Mouse (Mus musculus) limb, embryonic 14.5 days (tissue): Measurements from ENCODE around the gene Doc2b. TPM values are rescaled to one million over a fixed set of nuclear protein-coding genes. Genes with fewer than 3 reads are reported as not detected.

Experiments used
- ATAC-seq: fragments of 200-750 bp; cut with Nextera tagmentation; 2 replicates; pipeline ENCODE4 v1.8.0; 2017; ENCODE audit warnings: low read depth, moderate number of reproducible peaks, moderate TSS enrichment; ENCODE audit not compliant: low FRiP score
- DNase-seq: peaks from one replicate; pipeline ENCODE4 v3.0.0-alpha.2; 2015; ENCODE audit warnings: low spot score
- H3K27ac ChIP-seq: fragments of 300-500 bp; sonication (generic); replicated peaks from 2 replicates; pipeline ENCODE4 v1.5.1; 2014; ENCODE audit warnings: low read depth, mild to moderate bottlenecking, low read length, moderate library complexity, mixed read lengths
- H3K27me3 ChIP-seq: fragments of 300-500 bp; sonication (generic); 2 replicates; pipeline ENCODE4 v1.6.1; 2014; ENCODE audit warnings: low read length, mixed read lengths; ENCODE audit not compliant: control insufficient read depth, insufficient read depth
- H3K36me3 ChIP-seq: fragments of 300-500 bp; sonication (generic); 2 replicates; pipeline ENCODE4 v1.6.1; 2014; ENCODE audit warnings: mild to moderate bottlenecking, low read length, moderate library complexity, mixed read lengths; ENCODE audit not compliant: control insufficient read depth, insufficient read depth
- H3K4me1 ChIP-seq: fragments of 300-500 bp; sonication (generic); 2 replicates; pipeline ENCODE4 v1.6.1; 2014; ENCODE audit warnings: antibody characterized with exemption, low read length, mixed read lengths; ENCODE audit not compliant: control insufficient read depth, insufficient read depth
- H3K4me2 ChIP-seq: fragments of 300-500 bp; sonication (generic); replicated peaks from 2 replicates; pipeline ENCODE4 v1.6.1; 2014; ENCODE audit warnings: low read depth, mild to moderate bottlenecking, low read length, moderate library complexity; ENCODE audit not compliant: severe bottlenecking
- H3K4me3 ChIP-seq: fragments of 300-500 bp; sonication (generic); replicated peaks from 2 replicates; pipeline ENCODE4 v1.5.1; 2014; ENCODE audit warnings: low read length
- H3K9ac ChIP-seq: fragments of 300-500 bp; sonication (generic); 2 replicates; pipeline ENCODE4 v1.6.1; 2014; ENCODE audit warnings: mild to moderate bottlenecking, low read depth, low read length, moderate library complexity; ENCODE audit not compliant: severe bottlenecking
- H3K9me3 ChIP-seq: fragments of 300-500 bp; sonication (generic); 2 replicates; pipeline ENCODE4 v1.6.1; 2016; ENCODE audit warnings: low read length; ENCODE audit not compliant: control insufficient read depth
- POLR2A ChIP-seq: fragments of 200-500 bp; IDR thresholded peaks from 2 replicates; pipeline ENCODE4 v1.8.0; 2012; ENCODE audit warnings: inconsistent platforms, mild to moderate bottlenecking, moderate library complexity, borderline replicate concordance; ENCODE audit not compliant: insufficient read depth, insufficient read length; ENCODE audit errors: extremely low read depth
- WGBS: fragments of 180-500 bp; shearing (Covaris S2); extraction: QIAGEN DNeasy Blood & Tissue Kit; methylation state at CpG from one replicate; pipeline ENCODE4 v1.1.7; 2014; 5-methylcytosine and 5-hydroxymethylcytosine counted together
- polyA plus RNA-seq, 2 experiments: library from polyadenylated mRNA; depleted of rRNA in 1 of 2; stranded (reverse) in 1 of 2; unstranded in 1 of 2; fragments of >200 nt; fragmentation: Nextera tagmentation in 1 of 2; extraction: Ambion mirVana in 1 of 2; gene quantifications; 2 replicates each; pipeline versions ENCODE4 v1.2.1 to v1.2.3; 2012 to 2014

Gene Doc2b
- polyA plus RNA-seq, 2 experiments = 1.6 to 3.9 TPM

DNA sequence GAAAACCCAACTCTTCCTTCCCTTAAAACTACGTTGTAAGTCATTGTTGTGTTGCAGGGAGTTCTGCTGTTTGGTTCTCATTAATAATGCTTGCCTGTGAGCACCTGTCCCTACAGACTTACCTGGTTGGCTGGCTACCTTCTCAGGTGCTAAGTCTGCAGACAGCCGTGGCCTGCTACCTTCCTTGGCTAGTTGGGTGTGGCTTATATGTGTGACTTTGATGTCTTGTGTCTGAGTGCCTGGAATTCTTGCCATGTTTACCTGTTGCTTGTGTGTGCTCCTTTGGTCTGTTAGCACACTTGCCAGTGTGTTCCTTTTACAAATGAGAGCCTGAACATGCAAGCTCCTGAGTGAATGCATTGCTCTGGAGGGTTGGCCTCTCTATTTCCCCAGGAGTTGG is 33.1 kb downstream of the Doc2b start:
- 72% methylated on average over 2 of the region's 2 CpGs for WGBS
- Histone ChIP-seq H3K36me3 (peaks cover 94% of the 10 kb centered on the region), H3K4me3 (no peak overlapping the region), H3K9me3 (no peaks in the 10 kb centered on the region), H3K27me3 (no peaks in the 10 kb centered on the region), H3K27ac (no peak overlapping the region), H3K9ac (no peak overlapping the region), H3K4me1 (no peaks in the 10 kb centered on the region), H3K4me2 (no peak overlapping the region)
- ATAC-seq = no peak
- no peak for DNase-seq
- no peak for TF ChIP-seq POLR2A

DNA sequence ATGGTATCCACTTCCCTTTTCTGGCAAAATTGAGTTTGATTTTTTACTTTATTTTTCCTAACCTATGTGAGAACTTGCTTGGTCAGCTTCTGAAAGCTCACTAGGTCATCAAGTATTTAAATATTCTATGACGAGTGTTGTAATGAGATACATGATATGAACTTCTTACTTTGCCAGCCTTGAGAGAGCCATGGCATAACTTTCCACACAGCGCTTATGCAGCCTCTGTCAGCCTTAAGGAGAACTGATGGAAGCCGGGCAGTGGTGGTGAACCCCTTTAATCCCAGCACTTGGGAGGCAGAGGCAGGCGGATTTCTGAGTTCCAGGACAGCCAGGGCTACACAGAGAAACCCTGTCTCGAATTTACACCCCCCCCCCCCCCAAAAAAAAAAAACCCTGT is 35.1 kb downstream of the Doc2b start:
- Histone ChIP-seq H3K9me3 (no peaks in the 10 kb centered on the region), H3K4me2 (no peak overlapping the region), H3K4me1 (no peaks in the 10 kb centered on the region), H3K27ac (no peak overlapping the region), H3K36me3 (peaks cover 94% of the 10 kb centered on the region), H3K4me3 (no peak overlapping the region), H3K9ac (no peak overlapping the region), H3K27me3 (no peaks in the 10 kb centered on the region)
- no peak for TF ChIP-seq POLR2A
- no peak for DNase-seq
- WGBS = 91% methylated on average over 5 of the region's 5 CpGs
- no peak for ATAC-seq

DNA sequence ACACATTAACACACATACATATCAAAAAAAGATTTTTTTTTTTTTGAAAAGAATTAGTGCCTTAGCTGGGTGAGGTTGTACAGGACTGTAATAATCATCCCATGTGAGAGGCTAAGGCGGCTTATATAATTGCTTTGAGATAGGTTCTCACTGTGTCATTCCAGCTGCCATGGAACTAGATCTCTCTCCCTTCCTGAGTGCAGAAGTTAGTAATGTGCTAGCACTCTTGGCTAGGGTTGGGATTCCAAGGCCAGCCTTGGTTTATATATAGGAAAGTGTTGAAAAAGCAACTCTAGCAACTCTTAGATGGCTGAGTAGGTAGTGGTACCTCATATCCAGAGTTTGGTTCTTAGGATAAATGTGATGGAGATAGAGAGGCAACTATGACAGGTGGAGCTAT is 37.3 kb downstream of the Doc2b start:
- H3K4me1 ChIP-seq = no peaks in the 10 kb centered on the region
- H3K27me3 ChIP-seq = no peaks in the 10 kb centered on the region
- DNase-seq = no peak
- no peak overlapping the region for H3K9ac ChIP-seq
- ATAC-seq = no peak
- no peak overlapping the region for H3K4me2 ChIP-seq
- H3K27ac ChIP-seq = no peak overlapping the region
- peaks cover 88% of the 10 kb centered on the region for H3K36me3 ChIP-seq
- no peaks in the 10 kb centered on the region for H3K9me3 ChIP-seq
- H3K4me3 ChIP-seq = no peak overlapping the region
- WGBS = 88% methylated on average over 1 of the region's 1 CpGs
- no peak for TF ChIP-seq POLR2A

DNA sequence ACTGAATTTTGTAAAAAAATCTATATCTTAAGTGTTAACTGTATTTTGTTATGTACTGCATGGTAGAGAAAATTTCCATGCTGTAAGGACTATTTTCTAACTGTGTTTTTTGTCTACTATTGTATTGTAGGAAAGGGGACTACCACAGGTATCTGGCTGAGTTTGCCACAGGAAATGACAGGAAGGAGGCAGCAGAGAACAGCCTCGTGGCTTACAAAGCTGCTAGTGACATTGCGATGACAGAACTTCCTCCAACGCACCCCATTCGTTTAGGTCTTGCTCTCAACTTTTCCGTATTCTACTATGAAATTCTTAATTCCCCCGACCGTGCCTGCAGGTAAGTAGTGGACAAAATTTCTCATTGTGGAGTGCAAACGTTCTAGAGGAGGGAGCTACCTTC is 39.2 kb downstream of the Doc2b start:
- no peak for DNase-seq
- Histone ChIP-seq H3K4me3 (no peak overlapping the region), H3K9ac (no peak overlapping the region), H3K27ac (no peak overlapping the region), H3K27me3 (no peaks in the 10 kb centered on the region), H3K36me3 (peaks cover 85% of the 10 kb centered on the region), H3K9me3 (no peaks in the 10 kb centered on the region), H3K4me1 (no peaks in the 10 kb centered on the region), H3K4me2 (no peak overlapping the region)
- TF ChIP-seq POLR2A = no peak
- ATAC-seq = no peak
- WGBS = 89% methylated on average over 8 of the region's 8 CpGs

DNA sequence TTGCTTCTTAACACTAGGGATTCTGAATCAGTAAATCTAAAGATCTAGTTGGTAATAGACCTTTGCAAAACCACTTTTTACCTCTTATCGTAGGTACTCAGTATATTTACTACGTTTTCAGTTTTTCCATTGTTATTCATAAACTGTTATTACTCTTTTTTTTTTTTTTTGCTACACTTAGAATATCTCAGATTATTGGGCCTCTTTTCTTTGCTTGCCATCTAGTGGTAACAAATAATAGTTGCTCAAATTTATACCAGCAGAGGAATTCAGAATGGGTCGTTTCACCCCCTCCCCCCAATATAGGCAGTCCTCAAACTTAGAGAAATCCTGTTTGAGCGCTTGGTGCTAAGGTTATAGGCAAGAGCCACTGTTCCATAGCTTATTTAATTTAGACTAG is 44.8 kb downstream of the Doc2b start:
- no peak for DNase-seq
- no peak for TF ChIP-seq POLR2A
- H3K9ac ChIP-seq = no peak overlapping the region
- peaks cover 44% of the 10 kb centered on the region for H3K36me3 ChIP-seq
- H3K4me1 ChIP-seq = no peaks in the 10 kb centered on the region
- no peaks in the 10 kb centered on the region for H3K27me3 ChIP-seq
- WGBS = 75% methylated on average over 4 of the region's 4 CpGs
- no peak overlapping the region for H3K27ac ChIP-seq
- H3K4me2 ChIP-seq = no peak overlapping the region
- ATAC-seq = no peak
- H3K4me3 ChIP-seq = no peak overlapping the region
- no peaks in the 10 kb centered on the region for H3K9me3 ChIP-seq

DNA sequence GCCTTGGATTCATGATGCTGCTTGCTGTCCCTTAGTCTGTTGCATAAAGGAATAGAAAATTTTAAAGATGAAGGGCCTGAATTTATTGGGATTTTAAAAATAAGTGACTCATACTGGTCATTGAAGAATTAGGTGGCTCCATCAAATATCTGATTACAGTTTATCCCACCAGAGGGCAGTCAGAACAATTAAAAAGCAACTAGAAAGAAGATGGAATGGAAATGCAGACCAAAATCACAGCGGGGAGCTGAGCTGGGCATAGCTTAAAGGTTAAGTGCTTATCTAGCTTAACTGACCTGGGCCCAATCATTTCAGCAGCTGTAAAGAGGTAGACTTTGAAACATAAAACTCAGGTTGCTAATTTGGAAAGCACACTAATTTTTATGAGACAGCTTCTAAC is 45.3 kb downstream of the Doc2b start:
- DNase-seq (no peak), ATAC-seq (no peak)
- Histone ChIP-seq H3K4me3 (no peak overlapping the region), H3K9ac (no peak overlapping the region), H3K27me3 (no peaks in the 10 kb centered on the region), H3K4me1 (no peaks in the 10 kb centered on the region), H3K4me2 (no peak overlapping the region), H3K36me3 (peaks cover 38% of the 10 kb centered on the region), H3K27ac (no peak overlapping the region), H3K9me3 (no peaks in the 10 kb centered on the region)
- WGBS = 77% methylated on average over 1 of the region's 1 CpGs
- no peak for TF ChIP-seq POLR2A
